Mouse (Mus musculus) cerebellum, postnatal 10 days (tissue): ENCODE measurements around the gene Zscan26.

ENCODE experiments used
- DNase-seq, 2 experiments: peaks; one replicate each; pipeline ENCODE4 v3.0.0; 2021; ENCODE audit warnings: mixed read lengths in 2 of 2

Gene Zscan26

GRCm38 (mm10) chr13:21418865-21419264 lies 34.7 kb downstream of the Zscan26 start:
- no peak for DNase-seq

DNA sequence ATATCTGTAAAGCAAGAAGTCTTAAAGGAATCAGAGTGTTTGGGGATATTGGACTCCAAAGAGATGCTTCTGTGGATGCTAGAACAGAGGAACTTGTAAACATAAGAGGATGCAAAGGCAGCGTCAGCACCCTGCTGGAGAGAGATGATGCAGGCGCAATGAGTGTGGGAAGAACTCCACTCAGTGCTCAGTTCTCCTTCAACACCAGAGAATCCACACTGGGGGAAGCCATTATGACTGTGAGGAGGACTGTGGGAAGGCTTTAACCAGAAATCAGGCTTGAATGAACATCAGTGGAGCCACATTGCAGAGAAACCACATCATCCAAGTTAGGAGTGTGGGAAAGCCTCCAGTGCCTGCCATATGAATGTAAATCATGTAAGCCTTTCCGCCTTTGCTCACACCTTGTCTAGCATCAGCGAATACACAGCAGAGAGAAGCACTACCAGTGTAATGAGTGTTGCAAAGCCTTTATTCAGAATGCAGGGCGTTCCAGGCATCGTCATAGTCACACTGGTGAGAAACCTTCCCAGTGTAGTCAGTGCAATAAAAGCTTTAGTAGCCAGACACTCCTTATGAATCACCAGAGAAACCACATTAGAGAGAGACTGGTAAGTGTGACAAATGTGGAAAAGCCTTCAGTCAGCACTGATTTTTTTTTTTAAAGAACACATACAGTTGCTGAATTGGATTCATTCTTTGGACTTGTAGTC lies 36.1 kb downstream of the Zscan26 start:
- DNase-seq, result no peak

DNA sequence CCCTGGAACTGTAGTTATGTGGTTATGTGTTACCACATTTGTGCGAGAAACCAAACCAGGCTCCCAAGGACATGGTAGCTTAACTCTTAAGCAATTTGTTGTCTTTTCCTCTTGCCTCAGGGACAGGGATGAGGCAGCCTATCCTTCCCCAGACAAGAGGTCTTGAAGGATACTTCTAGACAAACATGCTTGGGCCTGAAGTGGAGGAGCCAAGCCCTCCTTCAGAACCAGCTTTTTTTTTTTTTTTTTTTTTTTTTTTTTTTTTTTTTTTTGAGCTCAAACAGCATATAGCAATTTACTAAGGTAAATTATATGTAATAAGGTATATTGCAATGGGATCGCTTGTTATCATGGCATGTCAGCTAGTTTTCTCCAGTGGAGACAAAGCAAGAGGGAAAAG lies 37.8 kb downstream of the Zscan26 start:
- DNase-seq, result no peak

DNA sequence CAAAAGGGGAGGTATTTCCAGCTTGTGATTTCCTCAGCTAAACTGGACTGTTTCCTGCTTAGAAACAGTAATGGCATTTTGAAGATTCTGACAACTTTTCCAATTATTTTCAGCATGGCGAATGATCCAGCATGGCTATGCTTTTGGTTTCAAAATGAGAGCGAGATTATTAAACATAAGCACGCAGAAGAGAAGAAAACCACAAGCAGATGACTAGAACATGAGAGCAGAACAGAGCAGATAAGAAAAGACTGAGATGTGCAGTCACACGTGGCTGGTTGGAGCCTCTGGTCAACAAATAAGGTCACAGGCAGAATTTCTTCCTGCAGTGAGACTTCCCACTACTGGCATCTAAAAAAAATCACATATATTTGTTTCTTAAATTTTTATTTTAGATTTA lies 38.3 kb downstream of the Zscan26 start:
- DNase-seq, result no peak

DNA sequence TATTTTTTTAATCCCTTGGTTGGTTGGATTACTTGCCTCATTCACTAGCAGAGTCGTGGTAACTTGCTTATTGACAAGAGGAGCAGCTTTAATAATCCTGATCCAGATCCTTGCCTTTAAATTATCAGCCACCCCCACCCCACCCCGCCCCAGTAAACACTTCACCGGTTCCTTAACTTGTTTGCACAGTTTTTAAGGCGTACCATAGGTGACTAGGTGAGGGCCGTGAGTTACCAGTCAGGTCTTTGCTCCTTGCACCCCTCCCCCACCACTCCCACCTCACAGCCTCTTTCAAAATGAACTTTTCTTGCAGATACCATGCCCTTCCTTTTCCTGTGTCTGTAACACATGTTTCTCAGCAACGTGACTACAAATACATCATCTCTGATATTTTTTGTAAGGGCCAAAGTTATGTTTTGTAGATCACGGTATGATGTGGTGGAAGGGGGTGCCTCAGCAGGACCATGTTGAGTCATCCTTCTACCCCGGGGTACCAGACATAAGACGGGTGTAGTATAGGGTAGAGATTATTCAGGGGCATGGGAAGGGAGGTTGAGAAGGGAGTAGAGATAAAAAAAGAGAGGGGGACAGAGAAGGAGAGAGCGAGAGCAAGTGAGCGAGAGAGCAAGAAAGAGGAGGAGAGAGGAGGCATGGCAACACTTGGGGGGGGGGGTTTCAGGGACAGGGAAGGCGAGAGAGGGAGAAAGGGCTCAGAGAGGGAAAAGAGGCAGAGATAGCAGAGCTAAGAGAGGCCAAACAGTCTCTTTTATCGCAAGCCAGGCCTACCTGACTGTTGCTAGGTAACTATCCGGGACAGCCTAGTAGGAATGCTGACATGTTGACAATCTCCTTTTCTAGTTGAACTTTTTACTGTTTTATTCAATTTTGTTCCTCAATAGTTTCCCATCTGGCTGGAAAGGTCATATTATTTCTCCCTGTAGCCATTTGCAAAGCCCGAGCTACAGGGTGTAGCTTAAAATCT lies 39.0 kb downstream of the Zscan26 start:
- no peak for DNase-seq

DNA sequence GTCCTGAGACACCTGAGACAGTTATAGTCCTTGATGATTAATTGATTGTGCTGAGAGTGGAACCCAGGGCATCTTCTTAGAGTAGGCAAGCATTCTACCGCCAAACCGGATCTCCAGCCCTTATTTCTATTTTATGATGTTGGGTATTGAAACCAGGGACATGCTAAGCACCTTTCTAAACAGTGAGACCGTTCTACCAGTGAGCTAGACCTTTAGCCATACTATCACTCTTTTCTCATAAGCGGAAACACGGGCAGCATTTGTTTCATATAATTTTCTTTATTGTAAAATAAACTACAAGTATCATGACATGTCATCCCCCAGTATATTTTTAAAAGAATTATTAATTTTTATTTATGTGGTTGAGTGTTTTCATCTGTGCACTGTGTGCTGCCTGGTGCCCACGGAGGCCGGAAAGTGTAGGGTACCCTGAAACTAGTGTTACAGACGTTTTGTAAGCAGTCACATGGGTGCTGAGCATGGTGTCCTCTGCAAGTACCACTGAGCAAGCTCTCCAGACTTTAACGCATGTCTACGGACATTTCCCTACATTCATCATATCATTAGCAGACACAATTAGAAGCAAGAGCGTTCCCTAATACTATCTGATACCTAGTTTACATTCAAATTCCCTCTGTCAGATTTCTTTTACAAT lies 44.6 kb downstream of the Zscan26 start:
- DNase-seq, result peak in 1 of 2 experiments; percentile 17

- peak; percentile 89 to 90 for DNase-seq
Observed at GRCm38 (mm10) chr13:21407969-21408804, 45.3 kb downstream of the Zscan26 start.

GRCm38 (mm10) chr13:21407341-21407740 lies 46.2 kb downstream of the Zscan26 start:
- DNase-seq, result no peak

- no peak for DNase-seq
Observed at GRCm38 (mm10) chr13:21402848-21403247, 50.7 kb downstream of the Zscan26 start.

DNA sequence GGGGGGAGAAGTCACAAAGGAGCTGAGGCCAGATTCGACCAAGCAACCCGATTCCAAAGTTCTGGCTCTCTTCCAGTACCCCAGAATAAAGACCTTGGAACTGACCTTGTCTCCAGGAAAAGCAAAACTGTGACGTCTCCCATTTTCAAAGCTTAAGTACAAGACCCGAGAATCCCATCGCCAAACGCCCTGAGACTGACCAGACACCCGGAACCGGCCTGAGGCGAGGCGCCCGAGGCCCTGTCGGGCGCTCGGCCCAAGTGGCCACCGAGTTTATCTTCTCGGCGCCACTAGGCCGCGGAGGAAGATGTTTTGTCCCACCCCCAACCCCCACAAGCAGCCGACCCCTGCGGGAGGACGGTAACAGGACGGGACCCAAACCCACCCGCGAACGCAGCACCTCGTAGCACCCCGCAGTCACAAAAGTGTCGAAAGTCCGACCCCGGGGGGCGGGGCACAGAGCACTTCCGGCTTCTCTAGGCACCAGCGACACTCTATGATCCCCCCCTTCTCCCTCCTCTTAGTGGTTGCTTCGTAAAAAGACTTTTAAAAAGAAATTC lies 51.2 kb downstream of the Zscan26 start, which contains the start of gene Zkscan3:
Gene Zkscan3, minus strand, starts transcription at position 469 of the 560 bp plus-strand sequence.
- DNase-seq, result peak; percentile 94

DNA sequence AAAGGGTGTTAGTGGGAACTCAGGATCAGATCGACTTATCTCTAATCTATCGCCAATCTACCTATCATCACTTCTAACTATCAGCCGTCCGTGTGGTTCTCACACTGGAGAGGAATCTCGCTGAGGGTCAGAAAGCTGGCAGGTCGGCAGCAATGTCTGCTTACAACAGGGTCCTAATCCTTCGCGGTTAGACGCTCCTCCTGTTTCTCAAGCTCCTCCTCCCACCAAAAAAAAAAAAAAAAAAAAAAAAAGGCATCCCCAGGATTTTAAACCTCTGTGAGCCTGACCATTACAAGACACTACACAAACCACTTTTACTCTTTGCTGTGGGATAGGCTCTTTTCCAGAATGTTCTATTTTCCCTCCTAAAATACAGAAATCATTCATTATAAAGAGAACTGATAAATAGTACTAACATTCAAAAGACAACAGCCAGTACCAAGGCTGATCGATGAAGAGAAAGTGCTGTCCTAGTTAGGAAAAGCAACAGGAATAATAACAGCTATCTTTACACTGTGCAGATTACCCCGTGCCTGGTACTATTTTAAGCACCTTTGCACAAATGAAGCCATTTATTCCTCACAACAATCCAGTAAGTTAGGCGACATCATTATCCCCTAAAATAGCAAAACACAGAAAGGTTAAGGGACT lies 51.8 kb downstream of the Zscan26 start:
- DNase-seq, result peak in 1 of 2 experiments; percentile 16

GRCm38 (mm10) chr13:21401166-21401565 lies 52.4 kb downstream of the Zscan26 start:
- DNase-seq, result no peak

- DNase-seq, result no peak
Observed at GRCm38 (mm10) chr13:21397486-21397885, 56.0 kb downstream of the Zscan26 start.

GRCm38 (mm10) chr13:21396048-21396447 lies 57.5 kb downstream of the Zscan26 start:
- peak; percentile 39 to 48 for DNase-seq

GRCm38 (mm10) chr13:21395623-21396022 lies 57.9 kb downstream of the Zscan26 start:
- no peak for DNase-seq

DNA sequence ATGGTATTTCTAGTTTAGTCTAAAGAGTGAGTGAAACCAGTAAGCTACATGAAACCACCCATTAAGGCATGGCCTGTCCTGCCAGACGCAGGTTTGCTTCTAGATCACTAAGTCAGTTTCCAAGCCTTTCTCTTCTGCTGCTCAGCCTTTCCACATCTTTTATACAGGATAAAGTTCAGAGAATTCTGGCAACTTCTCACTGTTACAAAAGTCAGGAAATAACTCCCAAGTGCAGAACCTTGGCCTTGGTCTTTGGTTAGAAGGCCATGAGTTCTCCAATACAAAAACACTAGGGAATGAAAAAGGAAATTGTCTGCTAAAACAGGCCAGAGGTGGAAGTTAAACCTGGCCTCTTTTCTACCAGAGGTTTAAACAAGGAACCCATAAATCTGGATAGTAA lies 58.3 kb downstream of the Zscan26 start:
- DNase-seq, result no peak
